Mouse (Mus musculus): Measurements from ENCODE around the gene Tm4sf19.

DNA sequence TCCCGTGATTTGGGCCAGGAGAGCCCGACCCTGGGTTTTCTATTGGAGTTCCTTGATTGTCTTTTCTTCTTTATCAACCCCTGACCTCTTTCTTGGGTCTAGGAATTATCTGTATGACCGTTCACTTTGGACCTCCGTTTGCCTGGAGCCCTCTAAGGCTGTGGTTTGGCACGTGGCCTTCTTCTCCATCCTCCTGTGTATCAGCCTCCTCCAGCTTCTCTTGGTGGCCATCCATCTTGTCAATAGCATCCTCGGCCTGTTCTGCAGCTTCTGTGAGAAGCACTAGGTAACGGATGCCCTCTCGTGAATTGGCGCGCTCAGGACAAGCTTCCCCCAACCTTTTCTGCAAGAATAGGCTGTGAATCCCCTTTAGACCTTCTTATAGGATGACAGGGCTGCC lies 7.4 kb downstream of the Tm4sf19 start:
- TF ChIP-seq POLR2A (IDR thresholded peaks at IDR 0.05; ENCODE audit: insufficient read length, low read depth) = no peak
- no peak for TF ChIP-seq E2F4 (IDR thresholded peaks at IDR 0.05; ENCODE audit: insufficient read depth)
- no peak for TF ChIP-seq MYOG (IDR thresholded peaks at IDR 0.05; ENCODE audit: control insufficient read depth in 1 of 3, insufficient read depth in 1 of 3, insufficient read length in 2 of 3, low read depth in 2 of 3)
- no peak for TF ChIP-seq MAX (IDR thresholded peaks at IDR 0.05; ENCODE audit: low read depth)
- no peak for TF ChIP-seq TCF3 (IDR thresholded peaks at IDR 0.05; ENCODE audit: insufficient read length, low read depth)
- TF ChIP-seq CEBPB (IDR thresholded peaks at IDR 0.05; ENCODE audit: insufficient read depth, poor library complexity, severe bottlenecking) = no peak
- no peak for TF ChIP-seq POLR2AphosphoS2 (IDR thresholded peaks at IDR 0.05; ENCODE audit: insufficient read length, low read depth)
- TF ChIP-seq TCF12 (IDR thresholded peaks at IDR 0.05; ENCODE audit: insufficient read depth, poor library complexity, severe bottlenecking) = no peak
- TF ChIP-seq USF1 (IDR thresholded peaks at IDR 0.05; ENCODE audit: low read depth) = no peak
- TF ChIP-seq MYOD1 (IDR thresholded peaks at IDR 0.05; ENCODE audit: control insufficient read depth in 1 of 3, insufficient read length in 2 of 3, low read depth in 2 of 3) = no peak
- no peak for TF ChIP-seq SRF (IDR thresholded peaks at IDR 0.05; ENCODE audit: control insufficient read depth, insufficient read length, low read depth)

Measured in myocyte (in vitro differentiated cells).